Comparison of ENCODE assay signal across 24 mouse cellular contexts in the genomic region with DNA sequence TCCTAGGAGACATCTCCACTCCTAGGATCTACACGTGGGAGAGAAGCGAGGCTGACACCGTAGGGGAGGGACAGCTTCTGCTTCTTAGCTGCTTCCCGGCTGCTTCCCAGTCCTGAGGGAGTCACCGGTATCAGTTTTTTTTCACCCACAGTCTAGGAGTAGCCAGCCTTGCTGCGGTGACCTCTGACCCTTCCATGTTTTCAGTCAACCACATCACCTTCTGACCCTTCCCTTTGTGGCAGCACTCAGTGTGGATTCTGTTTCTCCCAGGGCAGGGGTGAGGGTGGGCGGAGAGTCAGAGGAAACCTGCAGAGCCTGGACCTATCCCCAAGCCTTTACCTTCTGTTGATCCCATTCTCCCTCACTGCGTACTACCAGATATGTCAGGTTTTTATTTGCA.
DNase-seq lines count a peak whose midpoint lies in the region; ATAC-seq and TF ChIP-seq lines count a peak whose summit lies in the region.
"Had no signal": no experiment of that assay in that cellular context is flagged by ENCODE, and none has a peak within 500 bp of the region (broad histone marks: within the 10 kb centered on the region; RNA-seq: fewer than 3 reads in every experiment).

No protein-coding gene starts in this region.

- no peak for TF ChIP-seq EP300 in stomach, postnatal 0 days (optimal IDR thresholded peaks at IDR 0.05)
- TF ChIP-seq EP300 in liver, embryonic 14.5 days (IDR thresholded peaks at IDR 0.05; ENCODE audit: low read depth): no peak

- H3K4me2 ChIP-seq in kidney, embryonic 14.5 days (replicated peaks; ENCODE audit: low read depth, low read length): no peak overlapping the region
- H3K4me2 ChIP-seq in stomach, embryonic 14.5 days (replicated peaks; ENCODE audit: low read depth, low read length): no peak overlapping the region
- H3K4me2 ChIP-seq in stomach, postnatal 0 days (replicated peaks; ENCODE audit: low read depth): no peak overlapping the region
- no peak overlapping the region for H3K4me2 ChIP-seq in liver, embryonic 14.5 days (ENCODE audit: low read depth)
- H3K4me2 ChIP-seq: embryonic facial prominence, embryonic 15.5 days; heart, embryonic 13.5 days; hindbrain, embryonic 14.5 days; intestine, embryonic 15.5 days; limb, embryonic 12.5 days; lung, embryonic 15.5 days; midbrain, embryonic 12.5 days; neural tube, embryonic 13.5 days; stomach, embryonic 15.5 days had no signal

- H3K4me1 ChIP-seq in kidney, embryonic 14.5 days (ENCODE audit: control insufficient read depth, insufficient read depth, low read length): peaks cover 14% of the 10 kb centered on the region
- peaks cover 9% of the 10 kb centered on the region for H3K4me1 ChIP-seq in stomach, embryonic 14.5 days (ENCODE audit: control insufficient read depth, insufficient read depth, low read length)
- H3K4me1 ChIP-seq in stomach, postnatal 0 days (replicated peaks; ENCODE audit: control insufficient read depth, insufficient read depth): no peaks in the 10 kb centered on the region
- no peaks in the 10 kb centered on the region; a peak in 1 of 4 replicates for H3K4me1 ChIP-seq in liver, embryonic 14.5 days (replicated peaks; ENCODE audit: control insufficient read depth in 2 of 2, insufficient read depth in 2 of 2, low read length in 1 of 2)

- no peak overlapping the region for H3K27ac ChIP-seq in kidney, embryonic 14.5 days (ENCODE audit: low read depth, low read length)
- no peak overlapping the region for H3K27ac ChIP-seq in stomach, embryonic 14.5 days (ENCODE audit: low read length)
- no peak overlapping the region for H3K27ac ChIP-seq in stomach, postnatal 0 days (replicated peaks)
- H3K27ac ChIP-seq in liver, embryonic 14.5 days: no peak overlapping the region
- H3K27ac ChIP-seq: embryonic facial prominence, embryonic 15.5 days; heart, embryonic 13.5 days; hindbrain, embryonic 14.5 days; intestine, embryonic 15.5 days; limb, embryonic 12.5 days; lung, embryonic 15.5 days; macrophage; midbrain, embryonic 12.5 days; neural tube, embryonic 13.5 days; stomach, embryonic 15.5 days had no signal

- H3K36me3 ChIP-seq in kidney, embryonic 14.5 days (ENCODE audit: control insufficient read depth, insufficient read depth, low read length): no peaks in the 10 kb centered on the region
- H3K36me3 ChIP-seq in stomach, embryonic 14.5 days (ENCODE audit: control insufficient read depth, insufficient read depth, low read length): no peaks in the 10 kb centered on the region
- H3K36me3 ChIP-seq in stomach, postnatal 0 days (ENCODE audit: control insufficient read depth, insufficient read depth, low read length): no peaks in the 10 kb centered on the region
- H3K36me3 ChIP-seq in liver, embryonic 14.5 days (replicated peaks; ENCODE audit: control insufficient read depth, insufficient read depth, low read depth): no peaks in the 10 kb centered on the region
- H3K36me3 ChIP-seq: embryonic facial prominence, embryonic 15.5 days; heart, embryonic 13.5 days; intestine, embryonic 15.5 days; limb, embryonic 12.5 days; lung, embryonic 15.5 days; midbrain, embryonic 12.5 days; neural tube, embryonic 13.5 days; stomach, embryonic 15.5 days had no signal

- no peak for DNase-seq in kidney, postnatal 10 days
- DNase-seq in stomach, postnatal 0 days (ENCODE audit: low spot score): no peak
- DNase-seq in liver, embryonic 14.5 days (ENCODE audit: low read depth in 3 of 3, low spot score in 3 of 3): no peak
- no peak for DNase-seq in cerebellum, adult 18-20 months
- no peak for DNase-seq in B cell, adult 2 months
- no peak for DNase-seq in lung, postnatal 14 days
- DNase-seq: adrenal gland, postnatal 14 days; cerebellum, adult 8-10 months; forebrain, postnatal 0 days; kidney, postnatal 25 days; spleen, adult 18-20 months had no signal

- H3K4me3 ChIP-seq in kidney, embryonic 14.5 days (ENCODE audit: low read length): no peak overlapping the region
- H3K4me3 ChIP-seq in stomach, embryonic 14.5 days (ENCODE audit: low read depth, low read length): no peak overlapping the region
- H3K4me3 ChIP-seq in stomach, postnatal 0 days (ENCODE audit: low read depth, low read length): no peak overlapping the region
- H3K4me3 ChIP-seq in liver, embryonic 14.5 days (ENCODE audit: insufficient read depth in 1 of 2, low read depth in 2 of 2, low read length in 2 of 2): no peak overlapping the region
- H3K4me3 ChIP-seq: embryonic facial prominence, embryonic 15.5 days; heart, embryonic 13.5 days; intestine, embryonic 15.5 days; limb, embryonic 12.5 days; lung, embryonic 15.5 days; midbrain, embryonic 12.5 days; neural tube, embryonic 13.5 days; stomach, embryonic 15.5 days had no signal

- no peak for TF ChIP-seq CTCF in stomach, postnatal 0 days (IDR thresholded peaks at IDR 0.05; ENCODE audit: low read depth)
- no peak for TF ChIP-seq CTCF in liver, embryonic 14.5 days (IDR thresholded peaks at IDR 0.05; ENCODE audit: low read depth)

- no peak overlapping the region for H3K9ac ChIP-seq in kidney, embryonic 14.5 days (ENCODE audit: low read depth, low read length)
- H3K9ac ChIP-seq in stomach, embryonic 14.5 days (replicated peaks; ENCODE audit: low read depth, low read length): no peak overlapping the region
- no peak overlapping the region for H3K9ac ChIP-seq in stomach, postnatal 0 days (ENCODE audit: low read length)
- no peak overlapping the region for H3K9ac ChIP-seq in liver, embryonic 14.5 days (replicated peaks)
- H3K9ac ChIP-seq: embryonic facial prominence, embryonic 15.5 days; forebrain, postnatal 0 days; heart, embryonic 13.5 days; hindbrain, embryonic 14.5 days; intestine, embryonic 15.5 days; limb, embryonic 12.5 days; lung, embryonic 15.5 days; midbrain, embryonic 12.5 days; neural tube, embryonic 13.5 days; stomach, embryonic 15.5 days had no signal

- no peaks in the 10 kb centered on the region for H3K27me3 ChIP-seq in kidney, embryonic 14.5 days (ENCODE audit: control insufficient read depth, insufficient read depth, low read length)
- no peaks in the 10 kb centered on the region for H3K27me3 ChIP-seq in stomach, embryonic 14.5 days (ENCODE audit: control insufficient read depth, insufficient read depth, low read length)
- no peaks in the 10 kb centered on the region for H3K27me3 ChIP-seq in stomach, postnatal 0 days (ENCODE audit: control insufficient read depth, insufficient read depth, low read length)
- H3K27me3 ChIP-seq in liver, embryonic 14.5 days (ENCODE audit: control insufficient read depth, insufficient read depth, low read length): no peaks in the 10 kb centered on the region
- H3K27me3 ChIP-seq: CH12.LX; embryonic facial prominence, embryonic 15.5 days; heart, embryonic 13.5 days; intestine, embryonic 15.5 days; limb, embryonic 12.5 days; lung, embryonic 15.5 days; midbrain, embryonic 12.5 days; neural tube, embryonic 13.5 days; stomach, embryonic 15.5 days had no signal

- H3K9me3 ChIP-seq in kidney, embryonic 14.5 days (ENCODE audit: control insufficient read depth, low read length): no peaks in the 10 kb centered on the region
- no peaks in the 10 kb centered on the region for H3K9me3 ChIP-seq in stomach, embryonic 14.5 days (ENCODE audit: control insufficient read depth, low read depth, low read length)
- no peaks in the 10 kb centered on the region for H3K9me3 ChIP-seq in stomach, postnatal 0 days (ENCODE audit: control insufficient read depth, low read length)
- no peaks in the 10 kb centered on the region for H3K9me3 ChIP-seq in liver, embryonic 14.5 days (ENCODE audit: control insufficient read depth, low read length)
- H3K9me3 ChIP-seq: embryonic facial prominence, embryonic 15.5 days; heart, embryonic 13.5 days; intestine, embryonic 15.5 days; limb, embryonic 12.5 days; lung, embryonic 15.5 days; midbrain, embryonic 12.5 days; neural tube, embryonic 13.5 days; stomach, embryonic 15.5 days had no signal

- WGBS in kidney, embryonic 14.5 days: 33% methylated on average over 8 of the region's 8 CpGs
- WGBS in stomach, embryonic 14.5 days: 46% methylated on average over 8 of the region's 8 CpGs
- WGBS in stomach, postnatal 0 days: 56% methylated on average over 8 of the region's 8 CpGs
- 58% methylated on average over 8 of the region's 8 CpGs for WGBS in liver, embryonic 14.5 days (ENCODE audit: insufficient replicate concordance)

- peak; percentile 55 for ATAC-seq in kidney, embryonic 14.5 days (ENCODE audit: low FRiP score, low TSS enrichment)
- ATAC-seq in stomach, embryonic 14.5 days (ENCODE audit: insufficient number of reproducible peaks, insufficient read depth, low FRiP score, low read depth): 0 out of 2 replicates have a peak, but pooled peaks have one; percentile 37
- ATAC-seq in stomach, postnatal 0 days (ENCODE audit: low FRiP score, low TSS enrichment): no peak
- ATAC-seq in liver, embryonic 14.5 days (ENCODE audit: insufficient read depth): peak; percentile 37; the same call in 1 of the 2 replicates
- ATAC-seq: forebrain, postnatal 0 days; intestine, embryonic 15.5 days had no signal
